8 mouse cellular contexts compared by ENCODE assay signal in genomic region chr3:134654051-134654450, GRCm38 (mm10).
A peak's percentile ranks its signal among the peaks of the same experiment; 100 is the strongest.
DNase-seq lines count a peak whose midpoint lies in the region; ATAC-seq lines count a peak whose summit lies in the region.

No protein-coding gene starts in this region.

- no peaks in the 10 kb centered on the region for H3K27me3 ChIP-seq in forebrain, embryonic 13.5 days
- no peaks in the 10 kb centered on the region for H3K27me3 ChIP-seq in forebrain, embryonic 11.5 days (ENCODE audit: control insufficient read depth, insufficient read depth, low read length)
- no peaks in the 10 kb centered on the region for H3K27me3 ChIP-seq in midbrain, embryonic 11.5 days (ENCODE audit: control insufficient read depth, insufficient read depth, low read length)
- no peaks in the 10 kb centered on the region for H3K27me3 ChIP-seq in midbrain, embryonic 10.5 days (ENCODE audit: low read depth, poor library complexity, severe bottlenecking)

- intact Hi-C loops in heart, postnatal 14 days (cut with DNase I) = loop anchor here (2.0 kb wide), 1 partner anchor 553 kb away; no protein-coding TSS in a partner anchor

- no peak overlapping the region for H3K9ac ChIP-seq in forebrain, embryonic 13.5 days
- H3K9ac ChIP-seq in forebrain, embryonic 11.5 days (ENCODE audit: low read length) = no peak overlapping the region
- H3K9ac ChIP-seq in midbrain, embryonic 11.5 days (ENCODE audit: low read length) = no peak overlapping the region

- no peak for DNase-seq in forebrain, embryonic 11.5 days (ENCODE audit: low spot score)
- no peak for DNase-seq in midbrain, embryonic 11.5 days (ENCODE audit: low spot score, missing footprints)
- no peak for DNase-seq in midbrain, embryonic 10.5 days (ENCODE audit: low spot score)
- peak; percentile 23 for DNase-seq in layer of hippocampus, adult 9-11 months
- DNase-seq in telencephalon, adult 2 months (ENCODE audit: low read depth, low spot score) = peak; percentile 26
- DNase-seq in cerebellum, adult 8-10 months = no peak
- DNase-seq in heart, postnatal 14 days = no peak

- H3K9me3 ChIP-seq in forebrain, embryonic 13.5 days (replicated peaks) = no peaks in the 10 kb centered on the region
- no peaks in the 10 kb centered on the region for H3K9me3 ChIP-seq in forebrain, embryonic 11.5 days (ENCODE audit: control insufficient read depth, low read length)
- no peaks in the 10 kb centered on the region for H3K9me3 ChIP-seq in midbrain, embryonic 11.5 days (ENCODE audit: control insufficient read depth, low read length)
- no peaks in the 10 kb centered on the region for H3K9me3 ChIP-seq in midbrain, embryonic 10.5 days (replicated peaks)

- no peak overlapping the region for H3K4me2 ChIP-seq in forebrain, embryonic 13.5 days
- H3K4me2 ChIP-seq in forebrain, embryonic 11.5 days (ENCODE audit: low read depth, low read length, severe bottlenecking) = no peak overlapping the region
- no peak overlapping the region for H3K4me2 ChIP-seq in midbrain, embryonic 11.5 days

- ATAC-seq in forebrain, embryonic 13.5 days = peak; percentile 75; the same call in 1 of the 2 replicates
- no peak; the same call in 1 of the 2 replicates for ATAC-seq in forebrain, embryonic 11.5 days (replicated peaks; ENCODE audit: low FRiP score)
- peak; percentile 70; the same call in 1 of the 2 replicates for ATAC-seq in midbrain, embryonic 11.5 days (ENCODE audit: low FRiP score)

- no peak overlapping the region for H3K27ac ChIP-seq in forebrain, embryonic 13.5 days
- no peak overlapping the region for H3K27ac ChIP-seq in forebrain, embryonic 11.5 days (ENCODE audit: low read depth, low read length)
- no peak overlapping the region for H3K27ac ChIP-seq in midbrain, embryonic 11.5 days (ENCODE audit: low read depth, low read length)
- H3K27ac ChIP-seq in midbrain, embryonic 10.5 days (replicated peaks) = no peak overlapping the region

- no peaks in the 10 kb centered on the region for H3K4me1 ChIP-seq in forebrain, embryonic 13.5 days
- no peaks in the 10 kb centered on the region for H3K4me1 ChIP-seq in forebrain, embryonic 11.5 days (replicated peaks; ENCODE audit: control insufficient read depth, insufficient read depth, low read length)
- H3K4me1 ChIP-seq in midbrain, embryonic 11.5 days (ENCODE audit: control insufficient read depth, insufficient read depth, low read length) = no peaks in the 10 kb centered on the region
- H3K4me1 ChIP-seq in midbrain, embryonic 10.5 days = no peaks in the 10 kb centered on the region

- no peaks in the 10 kb centered on the region for H3K36me3 ChIP-seq in forebrain, embryonic 13.5 days (ENCODE audit: poor library complexity, severe bottlenecking)
- H3K36me3 ChIP-seq in forebrain, embryonic 11.5 days (ENCODE audit: control insufficient read depth, insufficient read depth, low read length) = no peaks in the 10 kb centered on the region
- H3K36me3 ChIP-seq in midbrain, embryonic 11.5 days (ENCODE audit: control insufficient read depth, insufficient read depth, low read length) = no peaks in the 10 kb centered on the region
- H3K36me3 ChIP-seq in midbrain, embryonic 10.5 days = no peaks in the 10 kb centered on the region

- no peak overlapping the region for H3K4me3 ChIP-seq in forebrain, embryonic 13.5 days
- H3K4me3 ChIP-seq in forebrain, embryonic 11.5 days (ENCODE audit: low read depth, low read length) = no peak overlapping the region
- no peak overlapping the region for H3K4me3 ChIP-seq in midbrain, embryonic 11.5 days (ENCODE audit: low read depth, low read length)
- H3K4me3 ChIP-seq in midbrain, embryonic 10.5 days = no peak overlapping the region

- 36% methylated on average over 4 of the region's 4 CpGs for WGBS in forebrain, embryonic 13.5 days
- 50% methylated on average over 4 of the region's 4 CpGs for WGBS in forebrain, embryonic 11.5 days
- 50% methylated on average over 4 of the region's 4 CpGs for WGBS in midbrain, embryonic 11.5 days
- WGBS in midbrain, embryonic 10.5 days = 51% methylated on average over 4 of the region's 4 CpGs

Comparison
In these comparisons a context has a peak if more than half of its experiments do, and no peak if none do; other contexts are left out.
1. DNase-seq: peak in layer of hippocampus, adult 9-11 months (single experiment) and telencephalon, adult 2 months (single experiment); none in forebrain, embryonic 11.5 days (single experiment), midbrain, embryonic 11.5 days (single experiment), midbrain, embryonic 10.5 days (single experiment), cerebellum, adult 8-10 months (single experiment) and heart, postnatal 14 days (0 of 2).